Mouse (Mus musculus) thymus, adult 2 months (tissue): Measurements from ENCODE around the gene Lypd5.

Experiments
- CTCF ChIP-seq: fragments of 200-500 bp; IDR thresholded peaks from 2 replicates; pipeline ENCODE4 v1.5.1; 2012; ENCODE audit warnings: mild to moderate bottlenecking, control low read depth, low read length, moderate library complexity, borderline replicate concordance; ENCODE audit not compliant: control insufficient read depth, poor library complexity, insufficient read depth; ENCODE audit errors: extremely low read depth
- POLR2A ChIP-seq: fragments of 200-500 bp; IDR thresholded peaks from 2 replicates; pipeline ENCODE4 v1.6.1; 2012; ENCODE audit warnings: mild to moderate bottlenecking, low read length, control low read depth, moderate library complexity; ENCODE audit not compliant: control insufficient read depth, poor library complexity, insufficient read depth; ENCODE audit errors: extremely low read depth

GRCm38 (mm10) chr7:24400082-24400452 is 51.1 kb downstream of the Lypd5 start:
- no peak for TF ChIP-seq POLR2A
- no peak for TF ChIP-seq CTCF
